Mouse (Mus musculus): ENCODE results near the gene Bst1.

The Bst1 gene

DNA sequence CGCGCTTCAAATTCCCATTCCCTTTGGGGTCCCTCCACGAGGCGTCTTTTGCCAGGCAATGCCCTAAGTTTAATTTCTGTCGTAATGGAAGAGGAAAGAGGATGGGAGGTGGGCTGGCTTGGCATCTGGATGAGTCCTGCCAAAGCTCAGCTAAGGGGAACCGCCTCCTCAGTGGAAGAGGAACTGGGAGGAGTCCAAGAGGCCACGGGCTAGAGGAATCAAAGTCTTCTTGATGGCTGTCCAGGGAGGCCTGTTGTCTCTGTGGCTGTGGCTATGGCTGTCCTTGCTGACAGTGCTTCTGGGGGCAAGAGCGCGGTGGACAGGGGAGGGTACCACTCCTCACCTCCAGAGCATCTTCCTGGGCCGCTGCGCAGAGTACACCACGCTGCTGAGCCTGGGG lies at the start of gene Bst1:
Bst1 (plus strand) TSS at position 191 of the 400 bp plus-strand sequence.
- no peak for DNase-seq (ENCODE audit: low spot score)

DNA sequence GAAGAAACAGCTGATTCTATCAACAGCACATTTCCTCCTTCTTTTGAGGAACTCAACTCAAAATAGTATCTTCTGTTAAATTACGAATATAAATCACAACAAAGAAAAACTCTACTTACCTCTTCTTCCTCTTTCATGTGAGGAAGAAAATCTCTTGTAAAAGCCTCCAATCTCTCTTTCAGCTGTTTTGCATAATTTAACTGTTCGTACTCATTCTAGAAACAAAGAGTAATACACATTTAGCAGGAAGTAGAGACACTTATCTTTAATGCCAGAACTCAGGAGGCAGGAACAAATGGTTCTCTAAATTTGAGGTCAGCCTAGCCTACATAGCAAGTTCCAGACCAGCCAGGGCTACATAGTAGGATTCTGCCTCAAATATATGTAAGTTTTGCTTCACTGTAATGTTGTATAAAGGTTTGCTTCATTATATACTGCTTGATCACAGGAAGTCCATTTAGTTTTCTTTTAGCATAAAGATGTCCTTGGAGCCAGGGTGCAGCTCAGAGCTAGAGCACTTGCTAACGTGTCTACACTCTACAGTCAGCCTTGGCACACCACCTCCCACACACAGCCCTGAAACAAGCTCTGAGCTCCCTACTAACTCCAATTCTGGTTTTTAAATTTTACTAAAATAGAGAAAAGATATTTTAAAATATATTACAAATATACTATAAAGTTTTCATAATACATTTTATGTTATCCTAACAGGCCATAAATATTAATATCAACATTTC lies 47.9 kb upstream of the Bst1 start:
- DNase-seq (ENCODE audit: low spot score): no peak

DNA sequence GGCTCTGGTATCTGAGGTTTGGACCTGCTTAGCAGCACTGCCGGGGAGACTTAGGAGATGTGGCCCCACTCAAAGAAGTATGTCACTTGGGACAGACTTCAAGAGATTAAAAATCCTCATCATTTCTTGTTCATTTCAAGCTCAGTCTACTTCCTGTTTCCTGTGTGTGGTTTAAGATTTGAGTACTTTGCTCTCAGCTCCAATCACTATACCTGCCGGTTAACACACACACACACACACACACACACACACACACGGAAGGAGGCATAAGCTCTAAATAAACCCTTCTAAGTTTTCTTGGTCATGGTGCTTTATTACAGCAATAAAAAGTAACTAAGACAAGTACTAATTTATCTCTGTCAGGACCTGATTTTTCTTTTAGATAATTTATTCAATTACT lies 47.1 kb upstream of the Bst1 start:
- DNase-seq (ENCODE audit: low spot score): no peak

DNA sequence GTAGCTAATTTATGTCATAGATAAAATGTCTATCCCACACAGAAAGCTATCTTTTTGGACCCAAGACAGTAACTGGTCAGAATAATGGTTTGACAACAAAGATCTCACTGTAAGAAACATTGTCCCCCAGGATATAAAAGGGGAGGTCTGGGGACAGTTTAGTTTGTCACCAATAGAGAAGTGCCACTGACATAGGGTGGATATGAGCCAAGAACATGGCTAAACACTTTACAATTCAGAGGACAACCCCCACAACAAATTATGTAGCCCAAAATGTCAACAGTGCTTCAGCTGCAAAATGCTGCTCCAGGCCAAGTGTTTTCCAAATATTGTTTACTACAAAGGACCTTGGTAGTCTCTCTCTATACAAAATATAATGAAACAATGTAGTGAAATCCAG lies 42.3 kb upstream of the Bst1 start:
- DNase-seq (ENCODE audit: low spot score): no peak

DNA sequence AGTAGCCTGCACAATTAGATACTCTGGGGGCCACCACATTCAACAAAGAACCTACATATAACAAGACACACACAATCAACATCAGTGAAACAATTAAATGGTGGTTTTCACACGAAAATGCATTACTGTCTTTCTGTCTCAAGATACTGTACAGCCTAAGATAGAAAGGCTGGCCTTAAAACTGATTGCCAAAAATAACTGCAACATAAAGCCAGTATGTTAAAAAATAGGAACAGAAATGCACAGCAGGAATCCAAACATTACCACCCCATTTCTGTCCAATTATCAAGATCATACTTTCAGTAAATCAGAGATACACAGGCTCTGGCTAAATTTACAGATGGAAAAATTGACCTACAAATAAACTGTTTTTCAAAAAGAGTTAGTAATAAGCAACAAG lies 41.7 kb upstream of the Bst1 start:
- DNase-seq (ENCODE audit: low spot score): no peak

DNA sequence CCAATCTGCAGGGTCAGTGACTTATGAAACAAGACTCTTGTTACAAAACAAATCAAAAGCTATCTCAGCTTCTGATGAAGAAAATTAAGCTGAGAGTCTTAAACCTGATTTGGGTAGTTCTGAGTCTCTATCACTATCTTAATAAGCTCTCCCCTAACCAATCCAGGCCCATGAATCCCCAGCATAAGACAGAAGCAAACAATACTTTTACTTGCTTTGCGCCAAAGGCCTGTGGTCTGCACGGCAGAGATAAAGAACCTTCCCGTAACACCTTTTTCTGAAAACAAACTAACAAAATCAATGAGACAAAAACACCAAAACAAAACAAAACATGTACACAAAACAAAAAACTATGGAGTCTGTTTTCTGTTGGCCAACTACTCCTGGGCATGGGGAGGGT lies 40.1 kb upstream of the Bst1 start:
- no peak for DNase-seq (ENCODE audit: low spot score)

DNA sequence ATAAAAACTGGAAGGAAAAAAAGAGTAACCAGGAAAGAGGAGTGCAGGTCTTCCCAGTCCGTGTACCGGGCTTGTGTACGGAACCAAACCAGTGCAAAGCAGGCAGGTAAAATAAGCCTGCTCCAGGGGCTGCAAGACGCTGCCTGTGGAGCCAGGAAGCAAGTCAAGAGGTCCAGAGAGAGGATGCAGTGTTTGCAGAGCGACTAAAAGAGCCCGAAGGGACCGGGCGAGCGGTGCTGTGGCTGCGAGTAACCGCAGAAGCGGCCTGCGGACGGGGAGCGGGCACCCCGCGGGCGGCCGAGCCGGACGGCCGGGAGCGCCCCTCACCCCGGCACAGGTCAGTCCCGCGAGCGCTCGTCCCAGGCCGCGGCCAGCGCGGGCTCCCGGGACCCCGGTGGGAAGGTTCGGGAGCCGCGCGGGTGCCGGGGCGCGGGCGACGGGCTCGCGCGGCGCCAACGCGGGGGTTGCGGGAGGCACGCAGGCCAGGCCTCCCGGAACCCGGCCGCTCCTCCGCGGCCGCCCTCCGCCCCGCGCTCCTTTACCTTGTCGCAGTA lies 37.2 kb upstream of the Bst1 start:
- no peak for DNase-seq (ENCODE audit: low spot score)

DNA sequence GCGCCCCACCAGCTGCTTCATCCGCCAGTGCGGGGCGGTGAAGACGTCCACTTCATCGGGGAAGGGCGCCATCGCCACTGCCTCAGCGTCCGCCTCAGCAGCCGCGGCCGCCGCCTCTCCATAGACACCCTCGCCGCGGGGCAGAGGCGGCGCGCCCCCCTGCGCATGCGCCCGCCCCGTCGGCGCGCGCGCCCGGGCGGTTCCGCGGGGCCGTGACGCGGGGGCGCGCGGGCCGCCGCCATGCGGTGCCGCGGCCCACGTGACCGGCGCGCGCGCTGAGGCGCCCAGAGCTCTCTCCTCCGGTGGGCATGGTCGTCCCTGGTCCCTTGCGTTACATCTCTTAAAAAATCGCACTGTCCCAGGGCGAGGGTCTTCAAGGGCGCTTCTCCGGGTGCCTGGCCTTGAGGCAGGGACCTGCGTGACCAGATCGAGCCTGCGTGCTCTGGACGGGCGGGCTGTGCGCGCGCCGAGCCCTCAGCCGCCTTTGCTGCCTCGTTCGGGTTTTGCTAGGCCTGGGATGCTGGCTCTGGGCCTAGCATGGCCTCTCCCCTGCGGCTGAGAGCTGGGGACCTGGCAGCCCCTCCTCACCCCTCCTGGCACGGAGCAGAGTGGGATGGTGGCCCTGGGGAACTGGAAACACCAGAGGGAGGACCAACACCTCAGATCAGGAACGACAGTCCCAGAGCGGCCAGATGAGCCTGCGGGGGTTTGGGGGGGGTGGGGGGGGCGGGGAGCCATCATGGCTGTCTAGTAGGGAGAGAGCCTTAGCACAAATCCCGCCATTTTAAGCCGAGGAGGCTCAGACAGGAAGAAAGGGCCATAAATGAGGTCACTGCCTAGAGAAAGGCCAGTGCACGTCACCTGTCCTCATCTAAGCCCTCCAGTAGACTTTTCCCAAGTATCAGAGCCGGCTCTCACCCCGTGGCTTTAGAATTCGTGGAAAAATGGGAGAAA lies 36.4 kb upstream of the Bst1 start:
- peak; percentile 89 for DNase-seq (ENCODE audit: low spot score)

DNA sequence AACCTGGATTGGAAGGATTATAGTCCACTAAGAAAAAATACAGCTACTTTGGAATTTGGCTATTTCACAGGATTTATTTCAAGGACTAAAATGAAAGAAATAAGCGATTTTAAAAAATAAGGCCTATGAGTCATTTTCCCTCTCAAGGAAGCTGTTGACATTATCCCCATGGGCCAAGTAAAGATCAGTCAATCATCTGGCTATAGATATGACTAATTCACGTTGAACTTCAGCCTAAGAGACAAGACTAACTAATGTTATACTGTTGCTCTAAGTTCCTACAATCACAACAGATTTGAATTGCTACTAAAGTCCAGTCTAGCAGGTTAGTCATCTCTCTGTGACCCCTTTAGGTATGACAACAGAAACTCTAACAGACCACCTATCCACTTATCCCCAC lies 34.7 kb upstream of the Bst1 start:
- no peak for DNase-seq (ENCODE audit: low spot score)

DNA sequence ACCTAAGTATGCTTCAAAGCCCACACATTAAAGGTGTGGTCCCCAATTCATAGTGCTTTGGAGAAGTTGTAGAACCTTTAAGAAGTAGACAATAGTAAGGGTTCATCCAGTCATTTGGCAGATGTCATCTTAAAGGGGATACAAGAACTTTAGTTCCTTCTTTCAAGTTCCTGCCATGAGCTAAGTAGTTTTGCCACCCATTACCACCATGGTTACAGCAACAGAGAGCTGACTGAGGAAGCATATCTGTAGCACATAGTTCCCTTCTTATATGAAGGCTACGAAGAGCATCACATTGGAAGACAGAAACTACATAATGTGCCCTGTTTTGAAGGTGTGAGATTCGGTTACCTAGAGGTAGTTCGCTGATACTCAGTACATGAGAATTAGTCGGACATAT lies 32.1 kb upstream of the Bst1 start:
- no peak for DNase-seq (ENCODE audit: low spot score)

DNA sequence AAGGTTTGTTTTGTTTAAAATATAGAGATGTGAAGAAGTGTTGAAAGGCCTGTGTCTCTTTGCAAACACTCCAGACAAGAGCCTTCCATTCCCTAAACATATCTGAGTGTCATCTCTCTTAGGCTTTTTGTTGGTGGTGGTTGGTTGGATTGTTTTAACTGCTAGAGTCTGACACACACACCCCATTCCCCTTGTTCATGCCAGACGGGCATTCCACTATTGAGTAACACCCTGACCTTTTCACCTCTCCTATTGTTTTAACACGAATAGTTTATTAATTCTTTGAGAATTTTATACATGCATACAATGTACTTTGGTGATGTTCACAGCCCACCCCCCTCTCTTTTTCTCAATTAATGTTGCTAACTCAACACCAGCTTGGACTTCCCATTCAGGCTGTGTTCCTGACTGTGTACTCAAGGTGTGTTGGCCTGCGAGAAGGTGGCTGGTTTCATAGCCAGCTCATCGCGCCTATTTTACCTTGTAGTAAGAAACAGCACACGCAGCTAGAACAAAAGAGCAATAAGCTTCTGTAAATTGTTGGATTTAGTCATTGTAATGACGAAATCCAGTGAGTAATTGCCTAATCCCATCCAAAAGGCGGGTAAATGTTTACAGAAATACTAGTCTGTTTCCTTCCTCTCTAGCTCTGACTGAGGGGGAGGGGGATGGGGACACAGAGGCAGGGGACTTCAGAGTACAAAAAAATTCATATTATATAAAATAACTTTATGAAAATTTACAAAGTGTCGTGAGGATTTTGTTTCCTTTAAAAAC lies 30.5 kb upstream of the Bst1 start:
- DNase-seq (ENCODE audit: low spot score): no peak

DNA sequence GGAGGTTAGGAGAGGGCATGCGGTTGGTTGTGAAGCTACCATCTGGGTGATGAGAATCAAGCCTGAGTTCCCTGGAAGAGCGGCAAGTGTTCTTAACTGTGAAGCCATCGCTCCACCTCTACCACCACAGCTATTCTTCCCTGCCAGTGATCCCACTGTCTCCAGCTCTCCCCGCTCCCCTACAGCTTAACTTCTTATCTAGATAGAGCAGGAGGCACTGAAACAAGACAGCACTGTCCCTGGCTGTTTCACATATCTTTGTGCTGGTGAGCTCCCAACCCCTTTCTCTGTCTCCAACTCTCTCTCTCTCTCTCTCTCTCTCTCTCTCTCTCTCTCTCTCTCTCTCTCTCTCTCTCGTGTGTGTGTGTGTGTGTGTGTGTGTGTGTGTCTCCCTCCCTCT lies 26.3 kb upstream of the Bst1 start:
- DNase-seq (ENCODE audit: low spot score): no peak

DNA sequence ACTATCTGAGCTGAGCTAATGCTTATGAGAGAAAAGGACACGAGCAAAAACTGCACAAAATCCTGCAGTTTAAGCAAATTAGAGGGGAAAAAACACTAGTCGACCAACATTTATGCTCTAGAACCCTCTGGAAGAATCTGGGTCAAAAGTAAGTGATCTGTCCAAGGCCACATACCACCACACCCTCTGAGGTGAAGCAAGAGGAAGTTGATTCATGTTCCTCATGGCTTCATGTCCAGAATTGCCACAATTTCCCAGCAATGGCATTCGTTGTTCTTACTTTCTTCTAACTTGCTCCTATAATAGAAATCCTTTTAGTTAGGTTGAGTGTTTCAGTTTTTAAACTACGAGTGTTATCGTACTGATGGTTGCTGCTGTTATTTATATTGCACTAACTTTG lies 19.2 kb upstream of the Bst1 start:
- no peak for DNase-seq (ENCODE audit: low spot score)

DNA sequence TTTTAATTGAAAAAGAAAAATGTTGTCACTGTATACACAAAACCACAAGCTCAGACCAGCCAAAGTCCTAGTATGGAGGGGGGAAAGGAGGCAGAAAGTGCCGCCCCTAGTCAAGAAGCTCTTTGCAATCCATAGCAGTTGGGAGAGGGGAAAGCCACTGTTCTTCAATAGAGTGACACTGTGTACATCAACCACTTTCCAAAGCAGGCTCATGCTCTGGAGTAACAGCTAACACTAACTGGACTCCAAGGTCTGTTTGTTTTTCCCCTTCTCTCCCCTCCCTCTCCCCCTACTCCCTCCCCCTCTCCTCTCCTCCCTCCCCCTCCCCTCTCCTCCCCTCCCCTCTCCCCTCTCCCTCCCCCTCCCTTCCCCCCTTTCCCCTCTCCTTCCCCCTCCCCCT lies 18.0 kb upstream of the Bst1 start:
- no peak for DNase-seq (ENCODE audit: low spot score)

DNA sequence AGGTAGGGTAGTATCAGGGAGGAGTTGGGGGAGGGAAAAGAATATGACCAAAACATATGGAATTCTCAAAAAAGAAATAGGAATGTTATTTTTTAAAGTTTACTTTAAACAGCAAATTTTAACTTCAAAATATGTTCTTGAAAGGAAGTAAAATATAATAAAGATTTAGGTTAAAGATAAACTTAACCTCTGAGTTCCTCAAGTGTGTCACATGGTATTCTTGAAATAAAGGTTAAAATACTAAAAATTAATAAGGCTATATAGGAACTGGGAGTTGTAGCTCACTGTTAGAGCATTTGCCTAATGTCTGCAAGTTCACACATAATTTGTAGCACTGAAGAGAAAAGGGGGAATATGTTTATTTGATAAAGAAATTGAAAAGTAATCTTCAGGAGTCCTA lies 17.4 kb upstream of the Bst1 start:
- no peak for DNase-seq (ENCODE audit: low spot score)

DNA sequence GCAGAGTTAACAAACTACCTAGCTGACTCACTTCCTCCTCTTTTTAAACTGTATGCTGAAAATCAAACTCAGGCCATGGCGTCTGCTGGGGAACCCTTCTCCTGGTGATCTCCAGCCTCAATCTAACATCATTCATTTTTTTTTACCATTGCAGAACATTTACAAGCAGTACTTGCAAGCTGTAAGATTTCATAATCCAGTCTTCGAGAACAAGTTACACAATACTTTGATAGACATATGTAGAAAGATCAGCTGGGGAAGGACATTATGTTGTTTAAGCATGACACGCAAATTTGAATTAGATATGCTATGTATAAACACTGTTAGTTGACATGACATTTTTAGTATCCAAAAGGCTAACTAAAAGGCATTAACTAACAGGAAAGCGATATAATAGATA lies 16.9 kb upstream of the Bst1 start:
- DNase-seq (ENCODE audit: low spot score): no peak

DNA sequence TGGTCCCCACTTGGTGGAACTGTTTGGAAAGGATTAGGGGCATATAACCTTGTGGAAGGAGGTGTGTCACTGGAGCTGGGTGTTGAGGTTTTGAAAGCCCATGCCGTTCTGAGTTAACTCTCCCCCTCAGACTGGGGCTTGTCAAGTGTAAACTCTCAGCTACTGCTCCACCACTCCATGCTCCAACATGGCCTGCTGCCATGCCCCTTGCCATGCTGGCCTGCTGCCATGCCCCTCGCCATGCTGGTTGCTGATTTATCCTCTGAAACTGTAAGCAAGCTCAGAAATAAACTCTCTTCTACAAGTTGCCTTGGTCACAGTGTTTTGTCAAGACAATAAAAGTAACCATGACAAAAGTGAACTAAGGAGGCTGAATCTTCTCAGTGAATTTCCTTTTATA lies 13.3 kb upstream of the Bst1 start:
- DNase-seq (ENCODE audit: low spot score): no peak

DNA sequence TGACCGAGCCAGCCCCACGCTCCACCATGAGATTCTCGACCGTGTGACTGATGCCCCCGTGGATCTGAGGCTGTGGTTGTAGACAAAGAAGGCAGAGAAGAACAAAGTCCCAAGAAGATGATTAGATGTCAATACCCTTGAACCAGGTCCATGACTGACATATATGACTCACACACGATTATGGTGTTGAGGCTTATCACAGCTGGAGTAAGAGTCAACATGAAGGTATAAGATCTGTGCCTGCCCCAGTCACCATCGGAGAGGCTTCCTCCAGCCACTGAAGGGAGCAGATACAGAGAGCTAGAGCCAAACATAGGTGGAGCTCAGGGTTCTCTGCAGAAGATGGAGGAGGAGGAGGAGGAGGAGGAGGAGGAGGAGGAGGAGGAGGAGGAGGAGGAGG lies 12.3 kb upstream of the Bst1 start:
- no peak for DNase-seq (ENCODE audit: low spot score)

DNA sequence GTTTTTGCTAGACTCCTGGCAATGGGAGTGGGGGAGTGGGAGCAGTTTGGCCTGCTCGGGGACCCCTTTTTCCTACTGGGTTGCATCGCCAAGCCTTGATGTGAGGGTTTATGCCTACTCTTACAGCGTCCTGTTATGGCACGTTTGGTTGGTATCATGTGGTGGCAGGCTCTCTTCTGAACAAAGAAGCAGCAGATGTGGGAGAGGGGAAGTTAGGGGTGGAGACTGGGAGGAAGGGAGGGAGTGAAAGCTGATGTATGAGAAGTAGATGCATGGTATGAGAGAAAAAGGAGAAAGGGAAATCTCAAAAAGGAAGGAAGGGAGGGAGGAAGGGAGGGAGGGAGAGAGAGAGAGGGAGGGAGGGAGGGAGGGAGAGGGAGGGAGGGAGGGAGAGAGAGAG lies 11.8 kb upstream of the Bst1 start:
- DNase-seq (ENCODE audit: low spot score): no peak

DNA sequence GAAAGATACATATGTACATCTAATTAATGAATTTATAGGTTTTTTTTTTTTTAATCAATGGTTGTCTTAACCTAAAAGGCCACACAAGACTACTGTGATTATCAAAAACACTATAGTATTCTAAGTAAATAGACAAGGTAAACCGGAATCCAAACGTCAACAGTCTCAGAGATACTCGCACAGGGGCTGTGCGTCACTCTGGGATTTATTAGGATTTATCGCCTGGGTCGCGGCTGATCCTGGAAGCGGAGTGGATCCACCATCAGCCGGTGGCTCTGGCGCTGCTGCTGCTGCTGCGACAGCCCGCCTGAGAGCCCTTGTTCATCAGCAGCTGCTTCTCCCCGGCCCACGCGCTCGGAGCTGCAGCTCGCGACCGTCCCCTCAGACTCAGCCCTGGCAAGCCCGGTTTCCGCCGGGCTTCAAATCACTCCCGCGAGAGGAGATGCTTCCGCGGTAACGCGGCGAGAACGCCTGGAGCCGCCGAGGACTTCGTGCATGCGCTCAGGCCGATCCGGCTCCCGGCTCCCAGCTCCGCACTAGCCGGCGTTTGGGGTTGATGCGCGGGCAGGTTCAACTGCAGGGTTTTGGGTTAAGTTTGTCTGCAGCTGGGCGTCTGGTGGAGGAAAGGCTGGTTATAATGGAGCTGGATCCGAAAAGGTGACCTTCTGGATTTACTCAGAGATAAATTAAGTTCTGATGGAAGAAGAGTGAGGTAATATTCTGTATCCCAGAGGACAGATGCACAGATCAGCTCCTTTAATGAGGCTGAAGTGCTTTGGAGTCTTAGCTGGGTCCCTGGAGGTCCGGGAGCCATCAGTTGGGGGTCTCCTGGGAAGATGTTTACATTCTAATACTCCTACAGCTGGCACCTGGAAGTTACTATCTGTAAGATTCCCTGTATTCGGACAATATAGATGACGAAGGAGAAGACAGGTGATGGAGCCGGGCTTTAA lies 10.7 kb upstream of the Bst1 start:
- peak; percentile 92 for DNase-seq (ENCODE audit: low spot score)

DNA sequence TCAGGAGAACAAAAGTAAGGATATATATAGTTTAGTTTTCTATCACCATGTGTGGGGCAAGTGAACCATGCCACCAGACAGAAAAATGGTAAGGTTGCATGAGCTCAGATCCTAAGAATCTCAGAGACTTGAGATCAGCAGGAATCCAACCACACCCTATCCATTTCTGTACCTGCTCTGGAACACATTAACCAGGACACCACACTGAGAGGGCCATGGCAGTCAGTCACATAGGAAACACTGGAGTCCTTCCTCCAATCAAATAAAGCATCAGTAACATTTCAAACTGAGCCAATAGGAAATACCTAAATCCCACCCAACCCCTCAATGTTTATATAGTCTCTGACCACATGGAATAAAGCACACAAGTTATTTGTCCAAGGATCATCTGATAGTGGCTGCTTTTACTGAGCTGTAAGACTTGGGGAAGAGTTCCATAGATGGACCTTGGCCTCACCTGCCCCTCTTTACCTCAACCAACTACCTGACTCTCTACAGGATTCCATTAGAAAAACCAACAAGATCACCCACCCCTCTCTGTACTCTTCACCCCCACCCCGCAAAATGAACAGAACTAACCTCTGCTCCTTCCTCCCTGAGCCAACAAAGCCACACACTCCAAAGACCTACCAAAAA lies 8.1 kb upstream of the Bst1 start:
- no peak for DNase-seq (ENCODE audit: low spot score)

Data from MN1 (cell line).